Mouse (Mus musculus): ENCODE measurements around the gene Ankrd39.
A peak's percentile ranks its signal among the peaks of the same experiment; 100 is the strongest.

The Ankrd39 gene

DNA sequence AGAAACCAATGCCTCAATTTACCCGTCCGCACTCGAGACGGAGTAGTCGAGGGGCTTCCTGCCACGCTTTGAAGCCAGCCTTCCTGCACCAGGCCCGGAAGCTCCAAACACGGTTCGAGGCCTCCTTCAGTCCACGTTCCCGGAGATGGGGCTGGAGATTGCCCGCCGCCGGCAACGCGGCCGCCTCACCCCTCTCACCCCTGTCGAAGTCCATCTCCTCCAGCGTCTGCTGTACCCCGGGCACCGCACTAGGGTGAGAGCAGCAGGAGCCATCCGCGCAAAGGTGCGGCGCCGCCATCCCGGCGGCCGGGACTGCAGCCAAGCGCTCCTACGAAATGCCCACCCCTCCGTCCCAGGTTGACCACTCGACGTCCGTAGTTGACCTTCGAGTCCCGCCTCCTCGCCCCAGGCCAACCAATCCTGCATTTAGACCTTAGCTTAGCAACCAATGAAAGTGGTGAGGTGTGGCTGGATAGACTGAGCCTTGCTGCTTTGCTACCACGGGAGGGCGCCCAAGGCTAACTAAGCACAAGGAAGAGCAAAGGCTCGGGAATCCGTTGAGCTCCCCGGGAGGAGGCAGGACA is at the start of gene Ankrd39:
Gene Ankrd39 (minus strand): TSS at position 558 of the 584 bp plus-strand sequence.
- peak; percentile 99 for DNase-seq

DNA sequence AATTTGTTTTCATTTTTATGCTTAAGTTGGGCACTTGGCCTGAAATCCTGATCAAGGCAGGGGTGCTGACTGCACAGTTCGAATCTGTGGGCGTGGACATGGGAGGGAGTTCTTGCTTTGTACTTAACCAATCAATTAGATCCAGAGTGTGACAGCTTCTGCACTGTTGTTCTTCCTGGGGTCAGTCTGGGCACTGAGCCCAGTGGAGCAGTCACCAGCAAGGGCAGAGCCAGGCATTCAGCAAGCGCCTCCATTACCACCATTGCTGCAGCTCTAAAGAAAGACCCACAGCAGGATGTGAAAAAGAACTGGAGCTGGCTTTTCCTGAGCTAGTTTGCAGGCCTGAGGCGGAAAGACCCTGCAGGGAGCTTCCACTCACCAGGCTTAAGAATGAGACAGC is 48.9 kb upstream of the Ankrd39 start:
- DNase-seq = peak; percentile 81

DNA sequence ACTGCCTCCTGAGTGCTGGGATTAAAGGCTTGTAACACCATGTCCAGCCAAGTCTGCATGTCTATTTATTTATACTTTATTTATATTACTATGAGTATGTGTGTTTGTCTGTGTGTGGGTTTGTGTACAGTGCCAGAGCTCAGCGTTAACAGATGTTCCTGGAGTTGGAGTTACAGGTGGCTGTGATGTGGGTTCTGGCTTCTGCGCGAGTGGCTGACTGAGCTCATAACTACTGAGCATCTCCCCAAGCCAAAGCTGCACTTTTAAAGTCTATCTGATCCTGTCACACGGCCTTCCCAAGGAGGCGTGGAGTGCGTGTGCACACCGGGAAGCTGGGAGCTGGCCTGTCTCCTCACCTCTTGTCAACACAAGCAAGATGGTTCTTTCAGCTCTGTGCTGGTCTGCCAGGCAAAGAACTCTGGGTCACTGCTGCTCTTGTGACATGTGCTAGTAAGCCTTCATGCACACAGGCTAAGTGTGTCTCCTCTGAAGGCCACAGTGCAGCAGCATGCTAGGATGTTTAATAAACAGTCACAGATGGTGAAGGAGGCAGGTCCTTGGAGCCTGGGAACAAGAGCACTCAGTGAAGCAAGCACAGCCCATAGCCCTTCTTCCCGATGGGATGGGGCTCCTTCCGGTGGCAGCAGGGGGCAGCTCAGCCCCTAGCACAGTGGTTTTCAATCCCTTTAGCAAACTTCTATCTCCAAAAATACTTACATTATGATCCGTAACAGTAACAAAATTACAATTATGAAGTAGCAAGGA is 48.1 kb upstream of the Ankrd39 start:
- no peak for DNase-seq

DNA sequence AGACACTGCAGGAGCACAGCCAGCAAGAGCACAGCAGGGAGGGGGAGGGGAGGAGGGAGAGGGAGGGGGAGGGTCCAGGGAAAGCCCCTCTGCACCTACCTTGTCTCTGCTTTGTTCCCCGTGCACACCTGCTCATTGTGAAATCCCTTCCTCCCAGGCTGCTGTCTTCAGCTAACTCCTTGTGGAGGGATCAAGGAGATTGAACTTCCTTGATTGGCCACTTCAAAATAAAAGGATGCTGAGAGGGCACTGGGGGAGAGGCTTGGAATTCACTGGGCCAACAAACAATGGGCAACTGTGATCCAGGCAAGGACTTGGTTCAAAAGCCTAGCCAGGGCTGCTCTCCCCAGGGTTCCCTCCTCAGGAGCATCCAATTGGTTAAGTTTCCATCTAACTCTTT is 45.9 kb upstream of the Ankrd39 start:
- peak; percentile 42 for DNase-seq

DNA sequence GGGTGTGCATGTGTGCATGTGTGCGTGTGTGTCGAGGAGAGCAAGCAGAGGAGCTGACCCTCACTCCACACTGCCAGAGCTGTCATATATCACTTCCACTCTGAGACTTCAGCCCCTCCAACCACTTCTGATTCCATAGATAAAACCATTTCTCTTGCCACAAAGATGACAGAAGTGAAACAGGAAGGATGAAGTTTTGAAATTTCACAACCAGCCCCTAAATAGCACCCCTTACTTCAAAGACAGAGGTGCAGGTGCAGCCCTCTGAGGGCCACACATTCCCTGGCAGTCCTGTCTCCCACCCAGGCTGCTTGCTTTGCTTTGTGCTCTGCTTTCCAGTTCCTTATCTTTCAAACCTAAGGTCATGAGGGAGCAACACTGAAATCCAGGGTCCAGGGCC is 44.2 kb upstream of the Ankrd39 start:
- DNase-seq = no peak

DNA sequence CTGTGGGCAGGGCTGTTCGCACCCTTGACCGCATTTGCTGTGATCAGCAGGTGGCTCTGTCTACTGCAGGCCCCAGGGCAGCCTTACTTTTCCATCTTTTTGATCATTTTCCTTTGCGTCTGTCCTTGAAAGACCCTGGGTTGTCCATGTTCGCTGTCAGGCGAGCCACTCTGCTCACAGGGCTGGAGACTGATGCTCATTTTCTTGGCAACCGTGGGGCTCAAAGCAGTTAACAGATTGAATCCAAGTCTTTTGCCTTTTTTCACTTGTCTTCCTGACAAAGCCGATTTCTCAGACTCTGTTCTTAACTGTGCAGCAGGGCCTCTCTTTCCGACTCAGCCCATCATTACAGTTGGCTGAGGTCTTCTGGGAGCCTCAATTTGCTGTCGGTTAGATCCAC is 43.4 kb upstream of the Ankrd39 start:
- no peak for DNase-seq

DNA sequence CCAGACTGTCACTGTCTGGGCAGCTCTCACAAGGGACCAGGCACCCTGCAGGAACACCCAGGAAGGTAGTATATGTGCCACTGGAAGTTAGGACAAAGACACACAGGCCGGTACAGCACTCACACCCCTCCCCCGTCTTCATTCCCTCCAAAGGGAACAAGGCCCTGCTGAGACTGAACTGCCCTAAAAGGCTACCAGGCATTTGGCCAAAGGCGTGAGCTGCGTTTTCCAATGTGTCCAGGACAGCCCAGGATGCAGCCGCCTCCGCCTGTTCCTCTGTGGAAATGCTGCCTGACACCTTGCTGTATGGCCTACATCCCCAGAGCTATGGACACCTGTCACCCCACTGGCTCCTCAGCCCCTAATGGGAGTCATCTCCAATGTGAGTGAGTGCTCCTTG is 42.2 kb upstream of the Ankrd39 start:
- DNase-seq = peak; percentile 80

DNA sequence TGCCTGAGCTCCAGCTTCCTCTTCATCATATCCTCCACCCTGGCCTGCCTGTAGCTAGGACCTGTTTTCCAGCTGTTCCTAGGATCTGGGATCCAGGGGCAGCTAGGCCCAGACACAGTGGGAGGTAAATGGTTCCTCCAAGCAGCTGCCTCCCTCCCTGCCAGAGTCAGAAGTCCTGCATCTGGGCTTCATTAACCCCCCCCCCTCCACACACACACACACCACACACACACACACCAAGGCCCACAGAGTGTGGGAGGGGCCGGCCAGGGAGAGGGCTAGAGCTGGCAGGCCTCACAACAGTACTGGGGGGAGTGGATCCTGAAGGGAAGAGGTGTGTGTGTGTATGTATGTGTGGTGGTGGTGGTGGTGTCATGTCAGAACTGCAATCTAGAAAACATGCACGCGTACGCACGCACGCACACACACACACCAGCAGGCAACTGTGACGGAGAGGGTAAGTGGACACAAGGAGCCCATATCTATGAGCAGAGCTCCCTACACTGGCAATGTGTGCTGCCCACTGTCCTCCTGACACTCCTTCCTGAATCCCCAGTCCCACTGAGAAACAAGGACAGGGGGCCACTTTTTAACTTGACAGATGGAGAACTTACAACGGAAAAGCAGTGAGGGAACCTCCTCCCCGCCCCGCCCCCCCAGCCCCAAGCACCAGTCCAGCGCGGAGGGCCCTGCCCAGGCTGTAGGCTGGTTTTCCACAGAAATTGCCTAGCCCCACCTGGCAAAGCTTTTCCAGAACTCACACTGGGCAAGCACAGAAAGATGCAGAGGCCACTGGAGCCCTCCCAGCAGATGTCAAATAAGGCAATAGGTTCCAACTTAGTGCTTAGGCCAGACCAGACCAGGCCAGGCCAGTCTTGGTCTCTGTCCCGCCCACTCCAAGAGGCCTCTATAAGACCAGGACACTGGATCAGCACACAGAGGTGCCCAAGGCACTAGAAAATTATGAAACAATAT is 41.5 kb upstream of the Ankrd39 start:
- DNase-seq = peak; percentile 43

DNA sequence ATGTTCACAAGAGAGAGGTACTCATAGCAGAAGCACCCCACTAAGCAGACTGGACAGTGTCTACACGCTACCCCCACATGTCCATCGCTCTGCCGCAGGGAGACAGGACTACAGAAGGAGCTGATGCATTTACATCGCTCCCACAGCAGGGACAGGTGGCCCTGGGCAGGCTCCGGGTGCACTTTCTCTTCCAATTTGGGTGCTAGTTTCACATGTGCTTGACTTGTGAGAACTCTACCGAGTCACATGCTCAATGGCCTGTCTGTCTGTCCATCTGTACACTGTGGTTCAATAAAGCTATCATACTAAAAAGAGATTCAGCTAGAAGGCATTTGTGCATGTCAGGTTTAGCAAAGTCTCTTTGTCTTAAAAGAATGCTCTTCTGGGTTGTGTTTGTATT is 40.6 kb upstream of the Ankrd39 start:
- no peak for DNase-seq

DNA sequence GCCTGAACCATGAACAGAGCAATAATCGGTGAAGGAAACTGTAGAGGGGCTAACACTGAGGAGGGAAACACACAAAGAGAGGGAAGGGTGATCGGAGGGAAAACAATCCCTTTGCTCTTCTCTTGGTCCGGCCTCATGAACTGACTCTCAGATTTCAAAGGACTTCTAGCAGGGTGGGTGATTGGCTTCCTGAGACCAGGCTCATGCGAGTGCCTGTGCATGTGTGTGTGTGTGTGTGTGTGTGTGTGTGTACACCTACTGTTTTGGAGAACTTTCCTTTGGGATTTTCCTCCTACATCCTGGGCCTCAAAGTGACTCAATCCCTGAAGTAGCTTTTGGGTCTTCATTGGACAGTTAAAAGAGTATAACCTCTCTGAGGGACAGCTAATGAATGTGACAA is 39.0 kb upstream of the Ankrd39 start:
- no peak for DNase-seq

DNA sequence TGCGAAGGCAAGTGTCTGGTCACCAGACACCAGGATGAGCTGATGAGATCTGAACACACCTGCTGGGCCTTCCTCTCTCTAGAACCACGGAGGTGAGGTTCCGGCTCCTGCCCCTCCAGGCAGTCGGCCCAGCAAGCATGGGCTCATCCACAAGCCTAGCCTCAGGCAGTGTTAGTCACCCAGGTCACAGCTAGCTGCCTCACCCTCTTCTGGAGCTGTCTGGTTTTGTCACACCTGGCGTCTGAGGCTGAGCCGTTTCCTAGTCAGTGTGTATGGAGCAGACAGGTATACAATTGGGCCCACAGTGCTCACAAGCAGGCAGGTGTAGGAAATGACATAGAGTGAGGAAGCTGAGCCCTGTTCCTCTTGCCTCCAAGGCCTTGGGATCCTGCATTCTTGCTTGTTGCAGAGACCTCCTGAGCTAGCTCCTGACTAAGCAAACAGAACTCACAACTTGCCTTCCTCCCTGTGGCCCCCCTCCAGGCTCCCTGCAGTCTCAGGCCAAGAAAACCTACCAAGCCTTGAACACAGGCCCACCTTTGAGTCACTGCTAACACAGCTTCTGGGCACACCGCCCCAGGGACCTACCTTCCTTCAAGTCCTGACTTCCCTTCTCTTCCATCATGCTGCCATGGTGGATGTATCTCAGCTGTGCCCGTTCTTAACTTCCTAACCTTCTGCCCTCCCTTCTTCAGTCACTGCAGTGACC is 36.3 kb upstream of the Ankrd39 start:
- no peak for DNase-seq

DNA sequence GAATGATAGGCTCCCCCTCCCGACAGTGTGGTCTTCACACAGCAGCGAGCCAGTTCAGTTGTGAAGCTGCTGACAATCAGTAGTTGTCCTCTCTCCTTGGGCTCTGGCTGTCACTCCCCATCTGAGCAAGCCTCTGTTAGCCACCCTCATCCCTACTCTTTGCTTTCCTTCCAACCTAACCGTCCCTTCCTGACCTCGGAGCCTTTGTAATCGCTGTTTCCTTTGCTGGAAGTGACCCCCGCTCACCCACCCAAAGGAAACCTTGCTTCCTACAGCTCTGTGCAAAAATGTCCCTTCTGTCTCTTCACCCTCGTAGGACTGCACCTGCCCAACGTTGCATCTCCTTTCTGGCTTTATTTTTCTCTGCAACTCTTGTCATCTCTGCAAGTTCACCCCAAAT is 35.0 kb upstream of the Ankrd39 start:
- DNase-seq = no peak

DNA sequence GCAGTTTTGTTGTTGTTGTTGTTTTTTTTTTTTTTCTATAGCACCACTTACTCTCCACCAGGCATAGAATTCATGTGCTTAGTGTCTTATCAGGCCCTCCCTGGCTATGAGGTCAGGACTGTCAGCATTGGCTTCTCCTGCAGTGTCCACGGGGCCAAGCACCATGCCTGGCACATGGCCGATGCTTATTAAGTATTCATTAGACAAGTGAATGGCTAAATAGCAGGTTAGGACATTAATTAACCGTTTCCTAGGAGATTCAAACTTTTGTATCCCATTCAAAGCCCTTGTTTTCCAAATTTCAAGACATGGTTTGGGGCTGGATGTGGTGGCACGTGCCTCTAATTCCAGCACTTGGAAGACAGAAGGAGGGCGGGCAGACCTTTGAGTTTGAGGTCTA is 34.0 kb upstream of the Ankrd39 start:
- no peak for DNase-seq

DNA sequence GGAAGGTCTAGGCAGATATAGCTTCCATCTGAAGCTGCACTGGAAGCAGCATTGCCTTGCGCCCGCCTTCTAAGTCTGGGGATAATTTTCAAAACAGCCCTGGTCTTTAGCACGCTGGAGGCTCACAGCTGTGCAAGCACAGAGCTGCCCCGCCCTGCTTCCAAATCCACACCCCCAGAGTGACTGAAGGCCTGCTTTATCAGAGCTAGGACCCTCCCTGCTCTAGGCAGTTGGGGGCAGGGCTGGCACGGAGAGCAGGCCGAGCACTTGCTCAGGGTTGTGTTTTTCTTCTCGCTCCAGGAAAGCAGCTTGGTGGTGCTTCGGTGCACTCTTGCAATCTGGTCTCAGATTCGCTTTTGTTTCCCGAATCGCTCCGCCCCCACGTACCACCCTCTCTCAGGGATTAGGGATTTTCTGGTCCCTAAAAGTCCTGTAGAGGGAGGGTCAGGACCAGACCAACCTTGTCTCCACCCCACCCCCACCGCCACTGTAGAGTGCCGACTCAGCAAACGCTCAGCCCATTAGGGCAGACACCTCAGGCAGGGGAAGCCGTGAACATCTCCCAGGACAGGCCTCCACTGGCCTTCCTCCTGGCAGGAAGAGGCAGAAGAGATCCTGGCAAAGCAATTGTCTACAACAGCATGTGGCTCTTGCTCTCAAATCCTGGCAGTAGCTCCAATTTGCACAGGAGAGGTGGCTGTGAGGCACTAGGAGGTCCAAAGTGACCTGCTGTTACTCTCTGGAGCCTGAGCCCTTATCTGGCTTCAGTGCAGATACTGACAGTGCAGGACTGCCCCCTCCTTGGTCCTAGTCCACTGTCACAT is 33.4 kb upstream of the Ankrd39 start:
- DNase-seq = peak; percentile 72

DNA sequence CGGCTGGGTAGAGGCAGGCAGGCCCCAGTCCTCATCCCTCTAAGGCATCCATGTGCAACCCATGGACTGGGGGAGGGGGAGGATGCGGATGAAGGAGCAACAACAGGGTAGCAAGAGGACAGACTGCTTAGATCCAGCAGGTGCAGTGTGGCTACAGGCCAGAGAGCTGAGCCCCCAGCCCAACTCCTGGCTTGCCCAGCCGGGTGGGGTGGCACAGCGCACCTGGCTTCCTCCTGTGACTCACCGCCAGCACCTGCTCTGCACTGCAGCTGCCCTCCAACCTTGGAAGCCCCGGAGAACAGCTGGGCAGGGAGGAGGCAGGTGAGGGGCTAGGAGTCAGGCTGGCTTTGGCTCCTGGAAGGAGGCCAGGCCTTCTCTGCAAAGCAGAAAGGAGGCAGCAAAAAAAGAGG is 32.7 kb upstream of the Ankrd39 start:
- DNase-seq = no peak

DNA sequence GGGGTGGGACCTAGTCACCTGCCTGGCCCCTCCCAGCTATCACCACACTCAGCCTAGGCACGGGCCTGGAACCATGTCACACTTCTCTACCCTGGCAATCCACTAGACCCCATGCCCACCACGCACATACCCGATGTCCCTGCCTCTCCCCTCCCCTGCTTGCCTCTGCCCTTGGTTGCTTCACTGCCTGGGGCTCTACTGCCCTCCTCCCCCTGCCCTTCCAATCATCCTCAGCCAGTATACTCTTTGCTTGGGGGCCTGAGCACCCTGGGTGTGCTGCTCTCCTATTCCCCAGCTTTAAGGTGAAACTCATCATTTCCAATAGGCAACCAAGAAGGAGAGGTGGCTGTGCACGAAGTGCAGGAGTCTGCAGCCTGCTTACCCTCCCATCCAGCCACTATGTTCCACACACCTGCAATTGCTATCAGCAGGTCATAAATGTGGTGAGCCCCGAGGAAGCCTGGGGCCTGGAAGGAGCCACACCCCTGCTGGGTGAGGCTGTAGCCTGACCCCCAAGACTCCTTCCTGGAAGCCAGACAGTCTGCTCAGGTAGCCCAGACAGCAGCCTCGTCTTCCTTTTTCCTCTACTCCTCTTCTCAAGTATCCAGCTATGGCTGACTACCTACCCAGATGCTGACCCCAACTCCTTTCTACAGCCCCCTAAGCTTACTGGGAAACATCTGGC is 29.9 kb upstream of the Ankrd39 start:
- no peak for DNase-seq

DNA sequence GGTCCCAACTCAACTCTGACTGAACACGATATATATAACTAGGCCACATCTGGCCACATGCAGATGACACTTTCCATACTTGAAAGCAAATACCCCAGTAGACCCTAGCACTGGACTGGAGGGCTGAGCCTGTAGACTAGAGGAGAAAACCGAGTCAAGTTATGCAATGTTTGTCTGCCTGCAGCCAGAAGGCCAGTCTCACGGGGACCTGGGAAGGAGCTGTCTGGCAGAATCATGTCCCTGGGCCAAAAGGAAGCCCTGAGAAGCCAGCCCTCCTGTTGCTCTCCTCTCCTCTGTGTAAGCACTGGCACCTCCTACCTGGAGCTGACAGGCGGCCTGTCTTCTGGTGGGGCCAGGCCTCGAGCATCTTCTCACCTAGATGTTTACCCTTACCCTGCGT is 28.1 kb upstream of the Ankrd39 start:
- DNase-seq = no peak

DNA sequence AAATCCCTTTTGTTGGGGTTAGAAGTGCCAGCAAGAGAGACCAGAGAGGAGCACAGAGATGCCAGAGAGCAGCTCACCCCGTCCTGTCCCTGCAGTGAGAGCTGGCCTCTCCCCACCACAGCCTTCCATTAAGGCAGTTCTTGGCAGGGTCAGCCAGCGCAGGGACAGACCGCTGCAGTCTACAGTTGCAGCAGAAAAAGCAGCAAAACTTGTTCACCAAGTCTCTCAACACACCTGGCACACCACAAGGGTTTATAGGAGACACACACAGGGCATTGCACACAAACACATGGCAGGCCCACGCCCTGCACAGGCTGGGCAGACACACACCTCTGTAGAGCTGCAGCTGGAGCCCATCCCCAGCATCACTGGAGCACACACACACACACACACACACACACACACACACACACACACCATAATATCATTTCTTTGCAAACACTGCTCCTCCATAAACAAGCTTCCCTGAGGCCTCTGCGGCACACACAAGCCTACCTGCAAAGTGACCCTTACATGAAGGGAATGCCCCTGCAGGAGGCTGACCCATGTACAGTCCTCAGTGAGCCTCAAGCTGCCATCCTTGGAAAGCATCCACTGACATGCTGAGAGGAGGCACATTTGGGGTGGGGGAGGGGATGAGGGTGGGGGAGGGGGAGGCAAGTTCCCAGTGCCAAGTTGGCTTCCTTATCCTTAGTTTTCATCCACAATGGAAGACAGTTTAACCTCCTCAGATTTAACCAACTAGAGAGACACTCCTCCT is 27.1 kb upstream of the Ankrd39 start:
- peak; percentile 58 for DNase-seq

DNA sequence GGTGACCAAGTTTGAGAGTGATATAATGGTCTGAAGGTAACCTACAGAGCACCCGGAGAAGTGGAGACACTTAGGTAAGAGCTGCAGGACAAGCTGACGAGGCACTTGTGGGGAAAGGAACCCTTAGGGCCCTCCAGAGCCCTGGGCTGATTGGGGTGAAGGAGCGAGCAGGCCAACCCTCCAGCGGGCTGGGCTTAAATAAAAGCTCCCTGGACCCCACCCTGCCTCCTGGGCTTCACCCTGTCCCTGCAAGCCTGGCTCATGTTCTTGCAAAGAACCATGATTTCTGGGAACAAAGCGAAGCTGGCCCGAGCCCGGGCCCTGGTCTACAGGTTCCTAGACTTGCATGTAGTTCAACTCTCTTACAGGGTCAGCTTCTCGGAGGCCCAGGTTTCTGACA is 26.3 kb upstream of the Ankrd39 start:
- DNase-seq = no peak

DNA sequence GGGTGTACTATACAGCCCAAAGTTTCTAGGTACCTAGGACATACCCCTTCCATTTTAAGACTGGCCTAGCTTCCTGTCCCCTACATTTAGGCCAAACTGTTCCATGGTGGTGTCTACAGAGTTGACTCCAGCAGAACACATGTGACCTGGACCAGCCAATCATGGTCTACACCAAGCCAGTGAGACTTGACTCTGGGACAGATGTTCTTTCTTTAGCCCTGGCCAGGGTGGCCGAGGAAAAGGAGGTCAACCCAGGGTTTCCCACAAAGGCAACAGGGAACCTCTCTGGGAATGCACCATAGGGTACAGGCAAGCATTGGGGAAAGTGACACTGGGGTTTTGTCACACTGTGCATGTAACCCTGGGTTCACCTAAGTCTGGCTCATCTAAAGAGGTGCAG is 25.5 kb upstream of the Ankrd39 start:
- DNase-seq = peak; percentile 48
